Mouse (Mus musculus) kidney, embryonic 14.5 days (tissue): ENCODE results near the gene Armh4. TPM values are rescaled to one million over a fixed set of nuclear protein-coding genes. Genes with fewer than 3 reads are reported as not detected.
"Not testable (repeated sequence)": the region's sequence is repeated elsewhere in the genome, so short reads cannot be mapped to it uniquely, and the experiment has no call there.

Experiments
- ATAC-seq: fragments of 200-750 bp; cut with Nextera tagmentation; 2 replicates; pipeline ENCODE4 v1.8.0; 2017; ENCODE audit warnings: moderate number of reproducible peaks, mild to moderate bottlenecking, moderate TSS enrichment, moderate library complexity; ENCODE audit not compliant: low FRiP score, low TSS enrichment
- H3K27ac ChIP-seq: fragments of 300-500 bp; sonication (generic); 2 replicates; pipeline ENCODE4 v1.5.1; 2014; ENCODE audit warnings: low read depth, mild to moderate bottlenecking, low read length, moderate library complexity, mixed read lengths
- H3K27me3 ChIP-seq: fragments of 300-500 bp; sonication (generic); 2 replicates; pipeline ENCODE4 v1.6.1; 2014; ENCODE audit warnings: mild to moderate bottlenecking, low read length; ENCODE audit not compliant: control insufficient read depth, insufficient read depth
- H3K36me3 ChIP-seq: fragments of 300-500 bp; sonication (generic); 2 replicates; pipeline ENCODE4 v1.6.1; 2014; ENCODE audit warnings: low read length, mixed read lengths; ENCODE audit not compliant: control insufficient read depth, insufficient read depth
- H3K4me1 ChIP-seq: fragments of 300-500 bp; sonication (generic); 2 replicates; pipeline ENCODE4 v1.6.1; 2014; ENCODE audit warnings: low read length, mixed read lengths; ENCODE audit not compliant: control insufficient read depth, insufficient read depth
- H3K4me2 ChIP-seq: fragments of 300-500 bp; sonication (generic); replicated peaks from 2 replicates; pipeline ENCODE4 v1.6.1; 2014; ENCODE audit warnings: low read depth, mild to moderate bottlenecking, low read length
- H3K4me3 ChIP-seq: fragments of 300-500 bp; sonication (generic); 2 replicates; pipeline ENCODE4 v1.5.1; 2014; ENCODE audit warnings: mild to moderate bottlenecking, low read length
- H3K9ac ChIP-seq: fragments of 300-500 bp; sonication (generic); 2 replicates; pipeline ENCODE4 v1.6.1; 2014; ENCODE audit warnings: low read depth, mild to moderate bottlenecking, low read length, moderate library complexity
- H3K9me3 ChIP-seq: fragments of 300-500 bp; sonication (generic); 2 replicates; pipeline ENCODE4 v1.6.1; 2016; ENCODE audit warnings: low read length; ENCODE audit not compliant: control insufficient read depth
- WGBS: fragments of 180-500 bp; shearing (Covaris S2); extraction: QIAGEN DNeasy Blood & Tissue Kit; methylation state at CpG from one replicate; pipeline ENCODE4 v1.1.7; 2014; 5-methylcytosine and 5-hydroxymethylcytosine counted together
- polyA plus RNA-seq: library from polyadenylated mRNA; unstranded; fragments of >200 nt; fragmentation: Nextera tagmentation; extraction: Ambion mirVana; gene quantifications from 2 replicates; pipeline ENCODE4 v1.2.1, GENCODE M21; 2014

The Armh4 gene
- polyA plus RNA-seq, 1 experiment from 2014 or later: 5.2 TPM

DNA sequence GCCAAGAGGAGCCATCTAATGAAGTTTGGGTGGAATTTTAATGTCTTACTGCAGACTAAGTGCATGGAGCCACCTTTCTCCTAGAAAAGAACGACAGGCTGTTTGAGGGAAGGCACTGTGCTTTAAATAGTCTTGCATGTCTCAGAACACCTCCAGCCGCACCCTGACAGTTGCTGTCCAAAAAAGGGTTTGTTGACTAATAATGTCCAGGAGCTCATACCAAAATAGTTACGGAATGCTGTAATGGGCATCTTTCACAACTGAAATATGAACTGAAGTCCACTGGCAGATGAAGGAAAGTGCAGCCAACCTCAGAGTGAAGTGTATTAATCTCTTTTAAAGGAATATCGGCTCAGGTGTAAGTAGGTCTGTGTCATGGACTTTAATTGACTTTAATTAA lies 7.4 kb upstream of the Armh4 start:
- ATAC-seq: no peak
- no peak overlapping the region for H3K4me3 ChIP-seq
- 84% methylated on average over 4 of the region's 4 CpGs for WGBS

DNA sequence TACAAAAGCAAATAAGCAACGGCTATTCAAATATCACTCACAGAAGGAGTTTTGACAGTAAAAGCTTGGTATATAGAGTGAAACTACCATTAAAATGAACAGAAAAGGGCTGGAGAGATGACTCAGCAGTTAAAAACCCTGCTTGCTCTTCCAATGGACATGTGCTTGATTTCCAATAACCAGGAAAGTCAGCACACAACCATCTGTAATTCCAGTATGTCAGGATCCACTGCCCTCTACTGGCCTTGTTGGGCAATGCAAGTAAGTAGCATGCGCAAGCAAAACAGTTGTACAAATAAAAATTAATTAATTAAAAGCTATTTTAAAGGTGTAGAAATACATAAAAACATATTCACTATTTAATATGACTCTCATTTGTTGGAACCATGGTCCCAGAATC lies 2.6 kb upstream of the Armh4 start:
- Histone ChIP-seq H3K4me1 (no peaks in the 10 kb centered on the region), H3K9me3 (no peaks in the 10 kb centered on the region), H3K4me3 (no peak overlapping the region), H3K4me2 (no peak overlapping the region), H3K27ac (no peak overlapping the region), H3K27me3 (no peaks in the 10 kb centered on the region), H3K9ac (no peak overlapping the region), H3K36me3 (no peaks in the 10 kb centered on the region)
- 59% methylated on average over 2 of the region's 2 CpGs for WGBS
- no peak for ATAC-seq

More for the DNA sequence above, 7.4 kb upstream of the Armh4 start:
- H3K27me3 ChIP-seq: no peaks in the 10 kb centered on the region
- no peaks in the 10 kb centered on the region for H3K9me3 ChIP-seq
- H3K36me3 ChIP-seq: no peaks in the 10 kb centered on the region
- H3K9ac ChIP-seq: no peak overlapping the region
- H3K4me2 ChIP-seq: no peak overlapping the region
- H3K4me1 ChIP-seq: no peaks in the 10 kb centered on the region
- H3K27ac ChIP-seq: no peak overlapping the region

GRCm38 (mm10) chr14:49783866-49784265 lies 683 bp upstream of the Armh4 start:
- 83% methylated on average over 4 of the region's 4 CpGs for WGBS
- no peak overlapping the region for H3K9ac ChIP-seq
- ATAC-seq: no peak
- no peak overlapping the region; the same call in 1 of the 2 replicates for H3K4me2 ChIP-seq
- H3K4me3 ChIP-seq: peak overlapping the region; percentile 57; the same call in 1 of the 2 replicates
- H3K27ac ChIP-seq: no peak overlapping the region
- H3K36me3 ChIP-seq: no peaks in the 10 kb centered on the region
- H3K27me3 ChIP-seq: no peaks in the 10 kb centered on the region
- no peaks in the 10 kb centered on the region for H3K9me3 ChIP-seq
- no peaks in the 10 kb centered on the region for H3K4me1 ChIP-seq

DNA sequence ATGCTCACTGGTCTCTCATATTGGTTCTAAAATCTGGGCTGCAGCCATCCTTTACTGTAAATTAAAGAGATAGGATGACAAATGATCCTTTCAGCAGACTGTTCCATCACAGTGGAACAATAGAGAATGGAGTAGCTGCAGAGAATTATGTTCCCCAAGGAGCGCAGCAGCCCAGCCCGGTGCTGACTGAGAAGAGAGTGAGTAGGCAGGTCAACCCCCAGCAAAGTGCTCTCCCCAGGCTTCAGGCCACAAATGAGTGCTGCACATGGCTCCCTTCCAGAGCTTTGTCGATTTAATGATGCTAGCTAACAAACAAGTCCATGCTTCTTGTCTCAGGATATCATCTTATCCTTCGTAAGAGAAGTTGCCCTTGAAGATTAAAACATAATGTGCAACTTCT lies 2.8 kb downstream of the Armh4 start:
- H3K9ac ChIP-seq: no peak overlapping the region
- no peak overlapping the region for H3K4me3 ChIP-seq
- H3K4me2 ChIP-seq: no peak overlapping the region
- H3K27ac ChIP-seq: no peak overlapping the region
- H3K4me1 ChIP-seq: no peaks in the 10 kb centered on the region
- no peaks in the 10 kb centered on the region for H3K27me3 ChIP-seq
- 82% methylated on average over 4 of the region's 4 CpGs for WGBS
- H3K36me3 ChIP-seq: no peaks in the 10 kb centered on the region
- no peaks in the 10 kb centered on the region for H3K9me3 ChIP-seq
- ATAC-seq: no peak

DNA sequence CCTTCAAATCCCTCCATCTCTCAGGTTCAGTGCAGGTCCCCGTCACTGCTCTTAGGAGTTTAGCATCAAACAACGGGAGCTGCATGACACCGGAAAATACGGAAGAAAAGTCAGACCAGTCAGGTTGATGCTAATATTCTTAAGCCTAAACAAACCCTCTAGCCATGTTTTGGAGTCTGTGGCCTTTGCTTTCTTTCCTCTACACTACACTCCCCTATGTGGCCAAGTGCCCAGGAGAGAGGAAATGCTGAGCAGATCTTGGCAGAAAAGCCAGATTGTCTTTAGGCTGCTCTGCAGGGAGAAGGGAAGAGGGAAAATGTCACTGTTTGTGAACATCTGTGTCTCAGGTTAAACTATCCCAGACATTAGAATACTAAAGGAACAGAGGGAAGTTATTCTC lies 5.6 kb downstream of the Armh4 start:
- not testable (repeated sequence) for H3K4me2 ChIP-seq, H3K27ac ChIP-seq, H3K4me3 ChIP-seq, H3K9me3 ChIP-seq, H3K9ac ChIP-seq, H3K4me1 ChIP-seq, H3K27me3 ChIP-seq, ATAC-seq, H3K36me3 ChIP-seq
- WGBS: 88% methylated on average over 4 of the region's 4 CpGs

DNA sequence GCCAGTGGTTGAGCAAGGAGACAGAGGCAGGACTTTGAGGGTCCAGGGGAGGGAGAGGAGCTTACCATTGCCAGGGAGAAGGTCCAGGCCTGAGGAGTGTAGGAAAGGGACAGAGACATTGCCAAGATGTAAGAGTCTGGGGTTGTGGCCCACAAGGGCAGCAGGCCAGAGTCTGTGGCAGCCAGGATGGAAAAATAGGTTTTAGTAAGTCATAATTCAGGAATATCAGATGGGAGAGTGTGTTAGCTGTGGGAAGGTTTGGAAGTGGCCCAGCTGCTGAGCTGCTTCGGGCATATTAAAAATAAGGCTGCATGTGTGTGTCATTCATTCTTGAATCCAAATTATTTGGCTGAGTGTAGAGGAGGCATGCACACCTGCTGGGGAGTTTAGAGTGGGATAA lies 11.4 kb downstream of the Armh4 start:
- Histone ChIP-seq H3K9ac (no peak overlapping the region), H3K27ac (no peak overlapping the region), H3K4me3 (no peak overlapping the region), H3K4me2 (no peak overlapping the region), H3K4me1 (no peaks in the 10 kb centered on the region), H3K27me3 (no peaks in the 10 kb centered on the region), H3K9me3 (no peaks in the 10 kb centered on the region), H3K36me3 (no peaks in the 10 kb centered on the region)
- WGBS: 89% methylated on average over 1 of the region's 1 CpGs
- ATAC-seq: no peak

- H3K27ac ChIP-seq: no peak overlapping the region
- H3K4me2 ChIP-seq: no peak overlapping the region
- H3K9ac ChIP-seq: no peak overlapping the region
- WGBS: 89% methylated on average over 4 of the region's 4 CpGs
- no peaks in the 10 kb centered on the region for H3K36me3 ChIP-seq
- no peak for ATAC-seq
- no peaks in the 10 kb centered on the region for H3K9me3 ChIP-seq
- H3K4me3 ChIP-seq: no peak overlapping the region
- H3K4me1 ChIP-seq: no peaks in the 10 kb centered on the region
- H3K27me3 ChIP-seq: no peaks in the 10 kb centered on the region
Observed at GRCm38 (mm10) chr14:49766601-49767000, 16.6 kb downstream of the Armh4 start.

- 76% methylated on average over 1 of the region's 1 CpGs for WGBS
- Histone ChIP-seq H3K4me2 (no peak overlapping the region), H3K27me3 (no peaks in the 10 kb centered on the region)
Observed at GRCm38 (mm10) chr14:49755845-49756244, 27.3 kb downstream of the Armh4 start.

GRCm38 (mm10) chr14:49752614-49753013 lies 30.6 kb downstream of the Armh4 start:
- no peaks in the 10 kb centered on the region for H3K36me3 ChIP-seq
- H3K4me3 ChIP-seq: no peak overlapping the region
- no peak overlapping the region for H3K9ac ChIP-seq
- no peak overlapping the region for H3K4me2 ChIP-seq
- H3K4me1 ChIP-seq: no peaks in the 10 kb centered on the region
- no peak overlapping the region for H3K27ac ChIP-seq
- H3K27me3 ChIP-seq: no peaks in the 10 kb centered on the region
- ATAC-seq: no peak
- no peaks in the 10 kb centered on the region for H3K9me3 ChIP-seq

More at GRCm38 (mm10) chr14:49755845-49756244, 27.3 kb downstream of the Armh4 start:
- Histone ChIP-seq H3K36me3 (no peaks in the 10 kb centered on the region), H3K4me1 (no peaks in the 10 kb centered on the region), H3K9ac (no peak overlapping the region), H3K4me3 (no peak overlapping the region), H3K9me3 (no peaks in the 10 kb centered on the region), H3K27ac (no peak overlapping the region)
- no peak for ATAC-seq

GRCm38 (mm10) chr14:49745874-49746273 lies 37.3 kb downstream of the Armh4 start:
- Histone ChIP-seq H3K4me3 (no peak overlapping the region), H3K9me3 (no peaks in the 10 kb centered on the region), H3K36me3 (no peaks in the 10 kb centered on the region), H3K9ac (no peak overlapping the region), H3K27ac (no peak overlapping the region), H3K4me1 (no peaks in the 10 kb centered on the region), H3K4me2 (no peak overlapping the region), H3K27me3 (no peaks in the 10 kb centered on the region)
- no peak for ATAC-seq
- 85% methylated on average over 1 of the region's 1 CpGs for WGBS
